Mouse (Mus musculus): Measurements from ENCODE around the gene Nenf. TPM values are rescaled to one million over a fixed set of nuclear protein-coding genes. Genes with fewer than 3 reads are reported as not detected.
A peak's percentile ranks its signal among the peaks of the same experiment; 100 is the strongest.

Gene Nenf
- total RNA-seq, 1 experiment: 31.2 TPM

- no peak for DNase-seq (ENCODE audit: low read depth, low spot score)
- Histone ChIP-seq H3K4me1 (ENCODE audit: control insufficient read depth in 2 of 2, insufficient read depth in 2 of 2, low read length in 2 of 2, poor library complexity in 1 of 2) (peaks cover 2 to 4% of the 10 kb centered on the region in 2 experiments; a peak in 2 of 4 replicates), H3K36me3 (ENCODE audit: control insufficient read depth, insufficient read depth, low read length, poor library complexity, severe bottlenecking) (no peaks in the 10 kb centered on the region), H3K9me3 (ENCODE audit: control insufficient read depth, insufficient read depth, low read depth, low read length) (no peaks in the 10 kb centered on the region), H3K4me3 (ENCODE audit: insufficient read depth in 1 of 2, low read depth in 1 of 2, low read length in 2 of 2, poor library complexity in 1 of 2, severe bottlenecking in 1 of 2) (no peak overlapping the region), H3K27ac (ENCODE audit: insufficient read depth, low read depth, low read length, poor library complexity, severe bottlenecking) (no peak overlapping the region), H3K9ac (ENCODE audit: insufficient read depth, low read depth, low read length, poor library complexity, severe bottlenecking) (no peak overlapping the region)
- in situ Hi-C loops (cut with MboI; ENCODE audit: low sequenced_read_pairs in 2 of 2, unreplicated experiment in 2 of 2): loop anchor here in 1 of 2 experiments (25.0 kb wide), 1 partner anchor 484 kb away; the partner anchor contains the start of gene Nek2
- TF ChIP-seq CHD2 (IDR thresholded peaks at IDR 0.05; ENCODE audit: low read depth, low read length) (no peak), ZC3H11A (IDR thresholded peaks at IDR 0.05; ENCODE audit: borderline replicate concordance, low read depth, low read length) (no peak), ZNF384 (IDR thresholded peaks at IDR 0.05; ENCODE audit: low read depth, low read length) (no peak), HCFC1 (IDR thresholded peaks at IDR 0.05; ENCODE audit: borderline replicate concordance, insufficient read depth, low read length) (no peak), MAFK (IDR thresholded peaks at IDR 0.05; ENCODE audit: insufficient read depth, low read depth, low read length) (no peak)
These were observed 10.0 kb upstream of the Nenf start for GRCm38 (mm10) chr1:191328019-191328441.

- no peak overlapping the region for H3K27ac ChIP-seq (ENCODE audit: insufficient read depth, low read depth, low read length, poor library complexity, severe bottlenecking)
- H3K4me3 ChIP-seq (ENCODE audit: insufficient read depth in 1 of 2, low read depth in 1 of 2, low read length in 2 of 2, poor library complexity in 1 of 2, severe bottlenecking in 1 of 2): no peak overlapping the region
- no peak overlapping the region for H3K9ac ChIP-seq (ENCODE audit: insufficient read depth, low read depth, low read length, poor library complexity, severe bottlenecking)
- in situ Hi-C loops (cut with MboI; ENCODE audit: low sequenced_read_pairs in 2 of 2, unreplicated experiment in 2 of 2): loop anchor here in 1 of 2 experiments (25.0 kb wide), 1 partner anchor 485 kb away; the partner anchor contains the start of gene Nek2
- no peaks in the 10 kb centered on the region for H3K9me3 ChIP-seq (ENCODE audit: control insufficient read depth, insufficient read depth, low read depth, low read length)
- no peaks in the 10 kb centered on the region for H3K36me3 ChIP-seq (ENCODE audit: control insufficient read depth, insufficient read depth, low read length, poor library complexity, severe bottlenecking)
- peaks cover 2 to 4% of the 10 kb centered on the region in 2 experiments; a peak in 2 of 4 replicates for H3K4me1 ChIP-seq (ENCODE audit: control insufficient read depth in 2 of 2, insufficient read depth in 2 of 2, low read length in 2 of 2, poor library complexity in 1 of 2)
- TF ChIP-seq ZC3H11A (IDR thresholded peaks at IDR 0.05; ENCODE audit: borderline replicate concordance, low read depth, low read length): no peak
- no peak for TF ChIP-seq CHD2 (IDR thresholded peaks at IDR 0.05; ENCODE audit: low read depth, low read length)
- TF ChIP-seq MAFK (IDR thresholded peaks at IDR 0.05; ENCODE audit: insufficient read depth, low read depth, low read length): no peak
- TF ChIP-seq ZNF384 (IDR thresholded peaks at IDR 0.05; ENCODE audit: low read depth, low read length): no peak
- TF ChIP-seq HCFC1 (IDR thresholded peaks at IDR 0.05; ENCODE audit: borderline replicate concordance, insufficient read depth, low read length): no peak
- no peak for DNase-seq (ENCODE audit: low read depth, low spot score)
These were observed 9.3 kb upstream of the Nenf start for GRCm38 (mm10) chr1:191327258-191327657.

GRCm38 (mm10) chr1:191326233-191326882 lies 8.4 kb upstream of the Nenf start:
- in situ Hi-C loops (cut with MboI; ENCODE audit: low sequenced_read_pairs in 2 of 2, unreplicated experiment in 2 of 2): loop anchor here in 1 of 2 experiments (25.0 kb wide), 1 partner anchor 486 kb away; the partner anchor contains the start of gene Nek2
- peak overlapping the region; percentile 76 for H3K9ac ChIP-seq (ENCODE audit: insufficient read depth, low read depth, low read length, poor library complexity, severe bottlenecking)
- H3K4me1 ChIP-seq (ENCODE audit: control insufficient read depth in 2 of 2, insufficient read depth in 2 of 2, low read length in 2 of 2, poor library complexity in 1 of 2): peaks cover 2 to 4% of the 10 kb centered on the region in 2 experiments; a peak in 2 of 4 replicates
- TF ChIP-seq CHD2 (IDR thresholded peaks at IDR 0.05; ENCODE audit: low read depth, low read length) (no peak), HCFC1 (IDR thresholded peaks at IDR 0.05; ENCODE audit: borderline replicate concordance, insufficient read depth, low read length) (no peak), MAFK (IDR thresholded peaks at IDR 0.05; ENCODE audit: insufficient read depth, low read depth, low read length) (no peak), ZC3H11A (IDR thresholded peaks at IDR 0.05; ENCODE audit: borderline replicate concordance, low read depth, low read length) (no peak), ZNF384 (IDR thresholded peaks at IDR 0.05; ENCODE audit: low read depth, low read length) (no peak)
- no peaks in the 10 kb centered on the region for H3K36me3 ChIP-seq (ENCODE audit: control insufficient read depth, insufficient read depth, low read length, poor library complexity, severe bottlenecking)
- no peaks in the 10 kb centered on the region for H3K9me3 ChIP-seq (ENCODE audit: control insufficient read depth, insufficient read depth, low read depth, low read length)
- no peak for DNase-seq (ENCODE audit: low read depth, low spot score)
- no peak overlapping the region for H3K27ac ChIP-seq (ENCODE audit: insufficient read depth, low read depth, low read length, poor library complexity, severe bottlenecking)
- H3K4me3 ChIP-seq (ENCODE audit: insufficient read depth in 1 of 2, low read depth in 1 of 2, low read length in 2 of 2, poor library complexity in 1 of 2, severe bottlenecking in 1 of 2): peak overlapping the region; percentile 78

- Histone ChIP-seq H3K9ac (ENCODE audit: insufficient read depth, low read depth, low read length, poor library complexity, severe bottlenecking) (peak within 1 kb of the TSS; percentile 76), H3K9me3 (ENCODE audit: control insufficient read depth, insufficient read depth, low read depth, low read length) (no peaks in the 10 kb centered on the region), H3K4me1 (ENCODE audit: control insufficient read depth in 2 of 2, insufficient read depth in 2 of 2, low read length in 2 of 2, poor library complexity in 1 of 2) (peaks cover 2 to 4% of the 10 kb centered on the region in 2 experiments; a peak in 2 of 4 replicates), H3K27ac (ENCODE audit: insufficient read depth, low read depth, low read length, poor library complexity, severe bottlenecking) (no peak within 1 kb of the TSS), H3K36me3 (ENCODE audit: control insufficient read depth, insufficient read depth, low read length, poor library complexity, severe bottlenecking) (no peaks in the 10 kb centered on the region), H3K4me3 (ENCODE audit: insufficient read depth in 1 of 2, low read depth in 1 of 2, low read length in 2 of 2, poor library complexity in 1 of 2, severe bottlenecking in 1 of 2) (peak within 1 kb of the TSS; percentile 78)
- TF ChIP-seq HCFC1 (IDR thresholded peaks at IDR 0.05; ENCODE audit: borderline replicate concordance, insufficient read depth, low read length) (peak; percentile 98), MAFK (IDR thresholded peaks at IDR 0.05; ENCODE audit: insufficient read depth, low read depth, low read length) (no peak), ZNF384 (IDR thresholded peaks at IDR 0.05; ENCODE audit: low read depth, low read length) (no peak)
- in situ Hi-C loops (cut with MboI; ENCODE audit: low sequenced_read_pairs in 2 of 2, unreplicated experiment in 2 of 2): loop anchor here in 1 of 2 experiments (25.0 kb wide), 1 partner anchor 487 kb away; the partner anchor contains the start of gene Nek2
- peak; percentile 94 for DNase-seq (ENCODE audit: low read depth, low spot score)
These were observed 7.8 kb upstream of the Nenf start, which contains the start of gene Tmem206 for GRCm38 (mm10) chr1:191325726-191326232. Gene Tmem206 (plus strand): TSS chr1:191325912.

All from ES-E14 (cell line).